Mouse (Mus musculus) embryonic facial prominence, embryonic 13.5 days (tissue): Measurements from ENCODE around the gene Atl3. TPM values are rescaled to one million over a fixed set of nuclear protein-coding genes. Genes with fewer than 3 reads are reported as not detected.

Experiments used
- ATAC-seq: fragments of 200-750 bp; cut with Nextera tagmentation; 2 replicates; pipeline ENCODE4 v1.8.0; 2017; ENCODE audit warnings: low read depth; ENCODE audit not compliant: insufficient number of reproducible peaks, insufficient read depth, low FRiP score, low TSS enrichment
- H3K27ac ChIP-seq: fragments of 300-500 bp; sonication (generic); 2 replicates; pipeline ENCODE4 v1.5.1; 2015; ENCODE audit warnings: moderate library complexity, mild to moderate bottlenecking, inconsistent platforms
- H3K27me3 ChIP-seq: fragments of 300-500 bp; sonication (generic); 2 replicates; pipeline ENCODE4 v1.6.1; 2015; ENCODE audit warnings: mild to moderate bottlenecking, inconsistent platforms
- H3K36me3 ChIP-seq: fragments of 300-500 bp; sonication (generic); 2 replicates; pipeline ENCODE4 v1.6.1; 2015; ENCODE audit warnings: mild to moderate bottlenecking, inconsistent platforms
- H3K4me1 ChIP-seq: fragments of 300-500 bp; sonication (generic); 2 replicates; pipeline ENCODE4 v1.6.1; 2015; ENCODE audit warnings: inconsistent platforms
- H3K4me2 ChIP-seq: fragments of 300-500 bp; sonication (generic); 2 replicates; pipeline ENCODE4 v1.6.1; 2015; ENCODE audit warnings: moderate library complexity, mild to moderate bottlenecking, inconsistent platforms
- H3K4me3 ChIP-seq: fragments of 300-500 bp; sonication (generic); 2 replicates; pipeline ENCODE4 v1.5.1; 2015; ENCODE audit warnings: mild to moderate bottlenecking, inconsistent platforms
- H3K9ac ChIP-seq: fragments of 300-500 bp; sonication (generic); 2 replicates; pipeline ENCODE4 v1.6.1; 2015; ENCODE audit warnings: mild to moderate bottlenecking, inconsistent platforms
- H3K9me3 ChIP-seq: fragments of 300-500 bp; sonication (generic); 2 replicates; pipeline ENCODE4 v1.6.1; 2016; ENCODE audit warnings: inconsistent platforms
- WGBS: fragments of 180-500 bp; shearing (Covaris S2); methylation state at CpG from one replicate; pipeline ENCODE4 v1.1.7; 2015; ENCODE audit warnings: mixed read lengths; 5-methylcytosine and 5-hydroxymethylcytosine counted together
- polyA plus RNA-seq: library from polyadenylated mRNA; unstranded; fragments of >200 nt; fragmentation: Nextera tagmentation; extraction: Ambion mirVana; gene quantifications from 2 replicates; pipeline ENCODE4 v1.2.1, GENCODE M21; 2015

The Atl3 gene
- polyA plus RNA-seq, 1 experiment from 2014 or later = 13.5 TPM

DNA sequence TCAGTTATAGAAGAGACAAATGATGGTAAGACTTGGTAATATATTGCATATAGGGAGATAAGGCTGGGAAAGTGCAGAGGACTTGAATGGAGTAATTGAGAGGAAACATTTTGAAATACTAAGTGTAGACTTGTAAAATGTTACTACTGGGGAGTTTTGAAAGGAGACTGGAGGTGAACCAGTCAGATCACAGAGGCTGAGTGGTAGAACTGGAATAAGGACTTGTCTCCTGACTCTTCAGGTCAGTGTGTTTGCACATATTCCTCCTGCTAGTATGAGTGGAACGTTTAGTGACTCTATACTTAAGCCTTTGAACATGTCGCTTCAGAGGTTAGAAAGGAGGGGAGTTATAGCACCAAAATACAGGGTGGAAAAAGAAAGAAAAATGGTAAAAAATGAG lies 8.6 kb downstream of the Atl3 start:
- H3K9me3 ChIP-seq = no peaks in the 10 kb centered on the region
- H3K4me3 ChIP-seq = no peak overlapping the region
- H3K4me1 ChIP-seq = no peaks in the 10 kb centered on the region
- no peak overlapping the region for H3K27ac ChIP-seq
- no peak overlapping the region for H3K9ac ChIP-seq
- no peaks in the 10 kb centered on the region for H3K36me3 ChIP-seq
- H3K27me3 ChIP-seq = no peaks in the 10 kb centered on the region
- WGBS = 81% methylated on average over 2 of the region's 2 CpGs
- H3K4me2 ChIP-seq = no peak overlapping the region
- ATAC-seq = no peak

DNA sequence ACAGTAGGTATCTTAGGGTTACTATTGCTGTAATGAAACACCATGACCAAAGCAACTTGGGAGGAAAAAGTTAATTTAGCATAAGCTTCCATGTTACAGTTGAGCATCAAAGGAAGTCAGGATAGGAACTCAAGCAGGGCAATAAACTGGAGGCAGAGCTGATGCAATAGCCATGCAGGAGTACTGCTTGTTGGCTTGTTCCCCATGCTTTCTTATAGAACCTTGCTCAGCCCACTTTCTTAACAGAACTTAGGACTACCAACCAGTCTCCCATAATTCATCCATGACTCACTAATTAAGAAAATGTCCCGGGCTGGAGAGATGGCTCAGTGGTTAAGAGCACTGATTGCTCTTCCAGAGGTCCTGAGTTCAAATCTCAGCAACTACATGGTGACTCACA lies 12.5 kb downstream of the Atl3 start:
- H3K9ac ChIP-seq = no peak overlapping the region
- H3K4me1 ChIP-seq = no peaks in the 10 kb centered on the region
- ATAC-seq = no peak
- H3K4me2 ChIP-seq = no peak overlapping the region
- no peaks in the 10 kb centered on the region for H3K9me3 ChIP-seq
- H3K36me3 ChIP-seq = peaks cover 14% of the 10 kb centered on the region
- 88% methylated on average over 1 of the region's 1 CpGs for WGBS
- no peak overlapping the region for H3K27ac ChIP-seq
- H3K27me3 ChIP-seq = no peaks in the 10 kb centered on the region
- no peak overlapping the region for H3K4me3 ChIP-seq

- Histone ChIP-seq H3K9me3 (no peaks in the 10 kb centered on the region), H3K27ac (no peak overlapping the region), H3K9ac (no peak overlapping the region), H3K4me1 (no peaks in the 10 kb centered on the region), H3K27me3 (no peaks in the 10 kb centered on the region), H3K4me3 (no peak overlapping the region), H3K36me3 (peaks cover 30% of the 10 kb centered on the region), H3K4me2 (no peak overlapping the region)
- ATAC-seq = no peak
- WGBS = 67% methylated on average over 4 of the region's 4 CpGs
These were observed 14.2 kb downstream of the Atl3 start for GRCm38 (mm10) chr19:7508026-7508425.

DNA sequence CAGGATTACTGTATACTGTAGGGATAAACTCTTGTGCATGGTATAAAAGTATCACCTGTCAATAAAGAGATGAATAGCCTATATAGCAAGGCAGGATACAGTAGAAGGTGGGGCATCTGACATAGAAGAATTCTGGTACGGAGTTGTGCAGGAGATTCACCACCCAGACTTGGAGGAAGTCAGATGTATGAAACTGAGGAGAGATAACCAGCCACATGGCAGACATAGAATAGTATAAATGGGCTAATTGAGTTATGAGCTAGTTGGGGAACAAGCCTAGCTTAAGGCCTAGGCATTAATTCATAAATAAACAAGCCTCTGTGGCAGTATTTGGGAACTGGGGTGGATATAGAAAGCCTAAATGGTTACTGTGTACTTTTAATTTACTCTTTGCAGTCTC lies 22.6 kb downstream of the Atl3 start:
- no peak for ATAC-seq
- Histone ChIP-seq H3K27me3 (no peaks in the 10 kb centered on the region), H3K9ac (no peak overlapping the region), H3K4me1 (no peaks in the 10 kb centered on the region), H3K4me3 (no peak overlapping the region), H3K4me2 (no peak overlapping the region), H3K36me3 (peaks cover 45% of the 10 kb centered on the region), H3K27ac (no peak overlapping the region), H3K9me3 (no peaks in the 10 kb centered on the region)
- 79% methylated on average over 1 of the region's 1 CpGs for WGBS

DNA sequence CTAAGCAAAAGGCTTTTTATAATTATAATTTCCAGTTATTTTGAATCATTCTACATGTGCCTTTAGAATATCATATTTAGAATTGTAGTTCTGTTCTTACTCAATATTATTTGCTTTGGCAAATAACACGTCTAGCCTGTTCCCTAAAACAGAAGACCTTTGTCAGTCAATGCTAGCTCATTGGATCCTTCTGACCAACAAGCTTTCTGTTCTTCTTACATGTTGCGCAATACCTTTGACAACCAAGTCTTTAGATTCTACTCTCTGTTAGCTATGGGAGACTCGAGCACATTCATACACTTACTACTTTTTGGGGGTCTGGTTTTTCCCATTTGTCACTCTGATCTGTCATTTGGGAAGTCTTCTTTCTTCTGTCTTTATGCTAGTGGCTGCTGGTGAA lies 27.8 kb downstream of the Atl3 start:
- Histone ChIP-seq H3K4me3 (no peak overlapping the region), H3K27me3 (no peaks in the 10 kb centered on the region), H3K4me2 (no peak overlapping the region), H3K36me3 (peaks cover 59% of the 10 kb centered on the region), H3K4me1 (no peaks in the 10 kb centered on the region), H3K9me3 (no peaks in the 10 kb centered on the region), H3K27ac (no peak overlapping the region), H3K9ac (no peak overlapping the region)
- ATAC-seq = no peak
- WGBS = 89% methylated on average over 3 of the region's 3 CpGs

DNA sequence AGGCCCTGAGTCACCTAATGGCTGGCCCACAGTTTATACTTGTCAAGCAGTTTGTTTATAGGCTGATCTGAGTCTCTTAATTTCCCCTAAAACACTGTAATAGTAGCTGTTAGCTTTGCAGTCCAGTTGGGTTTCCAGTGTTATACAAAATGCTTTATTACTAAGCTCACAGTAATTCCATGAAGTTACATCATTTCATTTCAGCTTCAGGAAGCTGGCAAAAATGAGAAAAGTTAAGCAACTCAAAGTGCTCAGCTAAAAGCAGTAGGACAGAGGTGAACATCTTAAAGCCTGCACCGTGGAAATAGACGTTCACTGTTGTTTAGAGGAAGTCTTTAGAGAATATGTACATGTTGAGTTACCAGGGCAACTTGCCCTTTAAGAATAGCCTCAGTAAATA lies 29.0 kb downstream of the Atl3 start:
- no peak overlapping the region for H3K9ac ChIP-seq
- no peaks in the 10 kb centered on the region for H3K9me3 ChIP-seq
- peaks cover 55% of the 10 kb centered on the region for H3K36me3 ChIP-seq
- H3K4me2 ChIP-seq = no peak overlapping the region
- no peaks in the 10 kb centered on the region for H3K27me3 ChIP-seq
- H3K27ac ChIP-seq = no peak overlapping the region
- no peak overlapping the region for H3K4me3 ChIP-seq
- no peaks in the 10 kb centered on the region for H3K4me1 ChIP-seq
- no peak for ATAC-seq
- WGBS = 96% methylated on average over 2 of the region's 2 CpGs

- 100% methylated on average over 1 of the region's 1 CpGs for WGBS
- Histone ChIP-seq H3K36me3 (peaks cover 54% of the 10 kb centered on the region), H3K4me2 (no peak overlapping the region), H3K9ac (no peak overlapping the region), H3K4me3 (no peak overlapping the region), H3K9me3 (no peaks in the 10 kb centered on the region), H3K27me3 (no peaks in the 10 kb centered on the region), H3K27ac (no peak overlapping the region), H3K4me1 (no peaks in the 10 kb centered on the region)
- ATAC-seq = no peak
These were observed 29.5 kb downstream of the Atl3 start for GRCm38 (mm10) chr19:7523292-7523691.

GRCm38 (mm10) chr19:7523781-7524180 lies 29.9 kb downstream of the Atl3 start:
- no peak overlapping the region for H3K4me3 ChIP-seq
- H3K9ac ChIP-seq = no peak overlapping the region
- no peaks in the 10 kb centered on the region for H3K9me3 ChIP-seq
- H3K4me2 ChIP-seq = no peak overlapping the region
- no peaks in the 10 kb centered on the region for H3K4me1 ChIP-seq
- no peak for ATAC-seq
- H3K36me3 ChIP-seq = peaks cover 50% of the 10 kb centered on the region
- H3K27ac ChIP-seq = no peak overlapping the region
- H3K27me3 ChIP-seq = no peaks in the 10 kb centered on the region

DNA sequence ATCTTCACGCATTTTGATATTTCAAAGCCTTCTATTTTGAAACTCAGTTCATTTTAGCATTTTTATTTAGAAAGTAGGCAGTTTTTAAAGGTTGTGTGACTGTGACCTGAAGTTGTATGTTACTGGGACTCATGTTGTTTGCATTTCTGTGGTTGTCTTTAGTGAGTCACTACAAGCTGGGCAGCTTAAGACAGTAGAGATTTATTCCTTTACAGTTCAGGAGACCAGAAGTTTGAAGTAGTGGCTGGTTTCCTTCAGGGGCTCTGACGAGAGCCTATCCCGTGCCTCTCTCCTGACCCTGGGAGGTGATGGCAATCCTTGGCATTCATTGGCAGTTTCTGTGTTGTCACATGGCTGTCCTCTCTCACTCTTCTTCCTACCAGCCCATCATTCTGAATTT lies 31.0 kb downstream of the Atl3 start:
- Histone ChIP-seq H3K27ac (no peak overlapping the region), H3K9me3 (no peaks in the 10 kb centered on the region), H3K36me3 (peaks cover 44% of the 10 kb centered on the region), H3K9ac (no peak overlapping the region), H3K4me2 (no peak overlapping the region), H3K4me3 (no peak overlapping the region), H3K4me1 (no peaks in the 10 kb centered on the region), H3K27me3 (no peaks in the 10 kb centered on the region)
- ATAC-seq = no peak
- 71% methylated on average over 3 of the region's 3 CpGs for WGBS

- no peak overlapping the region for H3K27ac ChIP-seq
- no peak overlapping the region for H3K4me2 ChIP-seq
- no peaks in the 10 kb centered on the region for H3K4me1 ChIP-seq
- H3K9me3 ChIP-seq = no peaks in the 10 kb centered on the region
- no peak overlapping the region for H3K9ac ChIP-seq
- no peak for ATAC-seq
- WGBS = 54% methylated on average over 7 of the region's 7 CpGs
- peaks cover 50% of the 10 kb centered on the region for H3K36me3 ChIP-seq
- H3K4me3 ChIP-seq = no peak overlapping the region
- H3K27me3 ChIP-seq = no peaks in the 10 kb centered on the region
These were observed 35.0 kb downstream of the Atl3 start for GRCm38 (mm10) chr19:7528639-7529428.

DNA sequence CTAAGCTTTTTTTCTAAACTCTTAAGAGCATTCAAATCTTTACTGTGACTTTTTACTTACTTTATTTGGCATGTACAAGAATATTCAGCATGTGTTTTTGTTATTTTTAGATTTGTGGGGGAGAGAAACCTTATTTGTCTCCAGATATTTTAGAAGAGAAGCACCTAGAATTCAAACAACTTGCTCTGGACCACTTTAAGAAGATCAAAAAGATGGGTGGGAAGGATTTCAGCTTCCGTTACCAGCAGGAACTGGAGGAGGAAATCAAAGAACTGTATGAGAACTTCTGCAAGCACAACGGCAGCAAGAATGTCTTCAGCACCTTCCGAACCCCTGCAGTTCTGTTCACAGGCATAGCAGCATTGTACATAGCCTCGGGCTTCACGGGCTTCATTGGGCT lies 38.1 kb downstream of the Atl3 start:
- Histone ChIP-seq H3K9me3 (no peaks in the 10 kb centered on the region), H3K4me2 (no peak overlapping the region), H3K9ac (no peak overlapping the region), H3K4me1 (no peaks in the 10 kb centered on the region), H3K27me3 (no peaks in the 10 kb centered on the region), H3K27ac (no peak overlapping the region), H3K36me3 (peaks cover 55% of the 10 kb centered on the region), H3K4me3 (no peak overlapping the region)
- no peak for ATAC-seq
- WGBS = 93% methylated on average over 5 of the region's 5 CpGs

- H3K27ac ChIP-seq = no peak overlapping the region
- H3K4me2 ChIP-seq = no peak overlapping the region
- 84% methylated on average over 5 of the region's 5 CpGs for WGBS
- no peak for ATAC-seq
- peaks cover 57% of the 10 kb centered on the region for H3K36me3 ChIP-seq
- no peak overlapping the region for H3K4me3 ChIP-seq
- no peaks in the 10 kb centered on the region for H3K4me1 ChIP-seq
- H3K9ac ChIP-seq = no peak overlapping the region
- no peaks in the 10 kb centered on the region for H3K27me3 ChIP-seq
- no peaks in the 10 kb centered on the region for H3K9me3 ChIP-seq
These were observed 40.1 kb downstream of the Atl3 start for GRCm38 (mm10) chr19:7533891-7534290.
